Mouse (Mus musculus): Measurements from ENCODE around the gene Sox13.

DNA sequence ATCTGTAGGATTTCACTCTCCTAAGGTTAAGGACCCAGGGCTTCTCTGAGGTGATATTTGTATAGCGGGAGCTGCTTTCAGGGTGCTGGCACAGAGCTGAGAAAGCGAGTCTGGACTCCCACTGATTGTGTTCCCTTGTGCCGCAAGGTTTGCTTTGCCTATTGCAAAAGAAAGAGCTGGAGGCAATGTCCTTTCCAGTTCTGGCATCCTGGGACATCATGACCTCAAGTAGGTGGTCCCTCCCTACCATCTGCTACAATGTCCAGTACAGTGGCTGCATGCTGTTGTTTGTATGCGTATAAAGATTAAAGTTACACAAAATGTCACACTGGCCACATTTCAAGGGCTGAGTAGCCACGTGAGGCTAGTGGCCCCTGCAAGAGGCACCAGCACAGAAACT, 62.1 kb downstream of the Sox13 start:
- no peak for TF ChIP-seq ZC3H11A (IDR thresholded peaks at IDR 0.05; ENCODE audit: low read depth, low read length)
- no peak for TF ChIP-seq CTCF (conservative IDR thresholded peaks at IDR 0.05 in 1 of 2, IDR thresholded peaks at IDR 0.05 in 1 of 2; ENCODE audit: low read depth in 2 of 2, low read length in 2 of 2)
- no peak for TF ChIP-seq EP300 (IDR thresholded peaks at IDR 0.05; ENCODE audit: low read length)
- TF ChIP-seq ZNF384 (IDR thresholded peaks at IDR 0.05; ENCODE audit: low read depth, low read length) = no peak
- TF ChIP-seq POLR2A (IDR thresholded peaks at IDR 0.05; ENCODE audit: low read depth, low read length) = no peak
- no peak for TF ChIP-seq MYC (IDR thresholded peaks at IDR 0.05; ENCODE audit: low read depth, low read length)
- TF ChIP-seq RCOR1 (conservative IDR thresholded peaks at IDR 0.05; ENCODE audit: low read depth, low read length) = no peak
- TF ChIP-seq ELF1 (IDR thresholded peaks at IDR 0.05; ENCODE audit: low read depth, low read length) = no peak
- no peak for TF ChIP-seq NELFE (IDR thresholded peaks at IDR 0.05; ENCODE audit: low read depth, low read length)
- no peak for TF ChIP-seq UBTF (IDR thresholded peaks at IDR 0.05; ENCODE audit: low read depth, low read length)
- no peak for TF ChIP-seq USF1 (IDR thresholded peaks at IDR 0.05; ENCODE audit: low read depth, low read length)
- TF ChIP-seq MAX (IDR thresholded peaks at IDR 0.05; ENCODE audit: low read length) = no peak
- no peak for TF ChIP-seq POLR2AphosphoS2 (IDR thresholded peaks at IDR 0.05; ENCODE audit: low read depth, low read length)

All from CH12.LX (cell line).